Mouse (Mus musculus): ENCODE results near the gene Erlec1.

DNA sequence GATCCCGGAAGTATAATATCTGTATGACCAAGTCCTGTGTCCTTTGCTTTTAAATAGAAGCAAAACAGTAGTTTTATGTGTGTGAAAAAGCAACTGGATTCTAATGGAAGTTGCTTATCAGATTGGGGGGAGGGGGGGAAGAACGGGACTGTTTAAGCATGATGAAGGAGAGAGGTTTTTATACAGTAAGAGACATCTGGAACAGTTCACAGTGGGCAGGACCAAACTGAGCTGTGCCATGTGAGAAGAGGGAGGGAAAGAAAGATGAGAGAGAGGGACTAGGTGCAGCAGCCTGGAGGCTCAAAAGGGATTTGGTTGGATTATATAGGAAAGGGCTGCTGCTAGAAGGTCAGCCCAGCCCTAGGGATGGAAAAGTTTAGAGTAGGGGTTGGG lies 32.5 kb upstream of the Erlec1 start:
- TF ChIP-seq POLR2A (IDR thresholded peaks at IDR 0.05; ENCODE audit: insufficient read length, low read depth): no peak
- TF ChIP-seq REST (IDR thresholded peaks at IDR 0.05; ENCODE audit: insufficient read depth, insufficient read length): no peak
- TF ChIP-seq MYOD1 (IDR thresholded peaks at IDR 0.05; ENCODE audit: control insufficient read depth in 1 of 3, insufficient read length in 2 of 3, low read depth in 2 of 3): no peak
- no peak for TF ChIP-seq MAX (IDR thresholded peaks at IDR 0.05; ENCODE audit: low read depth)
- no peak for TF ChIP-seq CEBPB (IDR thresholded peaks at IDR 0.05; ENCODE audit: insufficient read depth, poor library complexity, severe bottlenecking)
- no peak for TF ChIP-seq USF1 (IDR thresholded peaks at IDR 0.05; ENCODE audit: low read depth)
- TF ChIP-seq E2F4 (IDR thresholded peaks at IDR 0.05; ENCODE audit: insufficient read depth): no peak
- no peak for TF ChIP-seq MYOG (IDR thresholded peaks at IDR 0.05; ENCODE audit: control insufficient read depth in 1 of 3, insufficient read depth in 1 of 3, insufficient read length in 2 of 3, low read depth in 2 of 3)
- no peak for TF ChIP-seq TCF3 (IDR thresholded peaks at IDR 0.05; ENCODE audit: insufficient read length, low read depth)
- no peak for TF ChIP-seq TCF12 (IDR thresholded peaks at IDR 0.05; ENCODE audit: insufficient read depth, poor library complexity, severe bottlenecking)
- no peak for TF ChIP-seq POLR2AphosphoS2 (IDR thresholded peaks at IDR 0.05; ENCODE audit: insufficient read length, low read depth)
- no peak for TF ChIP-seq SRF (IDR thresholded peaks at IDR 0.05; ENCODE audit: control insufficient read depth, insufficient read length, low read depth)
